Mouse (Mus musculus): ENCODE results near the gene Tacc3. TPM values are rescaled to one million over a fixed set of nuclear protein-coding genes. Genes with fewer than 3 reads are reported as not detected.

Tacc3 gene
- polyA plus RNA-seq (2016; fragmentation: Nextera tagmentation; extraction: Ambion mirVana) = 203 and 205 TPM in 2 replicates

- under 1% methylated on average over 60 of the region's 60 CpGs for WGBS
- Histone ChIP-seq H3K4me3 (peak within 1 kb of the TSS; percentile 59), H3K9ac (replicated peaks) (peak within 1 kb of the TSS; percentile 82), H3K4me2 (replicated peaks) (peak within 1 kb of the TSS; percentile 90), H3K36me3 (peaks cover 47% of the 10 kb centered on the region), H3K4me1 (peaks cover 37% of the 10 kb centered on the region), H3K27me3 (no peaks in the 10 kb centered on the region), H3K9me3 (no peaks in the 10 kb centered on the region), H3K27ac (replicated peaks) (peak within 1 kb of the TSS; percentile 91)
- ATAC-seq (ENCODE audit: low FRiP score, low read depth) = peak; percentile 97
These were observed at the start of gene Tacc3, which contains the start of gene Tmem129 for GRCm38 (mm10) chr5:33657787-33658663. TSS of gene Tacc3 (plus strand) at chr5:33658128. TSS of gene Tmem129 (minus strand) at chr5:33658416.

- H3K9me3 ChIP-seq = no peaks in the 10 kb centered on the region
- H3K4me2 ChIP-seq (replicated peaks) = no peak overlapping the region
- H3K4me3 ChIP-seq = no peak overlapping the region
- H3K9ac ChIP-seq (replicated peaks) = no peak overlapping the region
- no peaks in the 10 kb centered on the region for H3K4me1 ChIP-seq
- peaks cover 49% of the 10 kb centered on the region for H3K36me3 ChIP-seq
- no peak overlapping the region for H3K27ac ChIP-seq (replicated peaks)
- no peaks in the 10 kb centered on the region for H3K27me3 ChIP-seq
- ATAC-seq (ENCODE audit: low FRiP score, low read depth) = no peak
- WGBS = 95% methylated on average over 1 of the region's 1 CpGs
These were observed 48.7 kb upstream of the Tacc3 start for GRCm38 (mm10) chr5:33609226-33609625.

- 92% methylated on average over 1 of the region's 1 CpGs for WGBS
- no peaks in the 10 kb centered on the region for H3K4me1 ChIP-seq
- no peak overlapping the region for H3K4me2 ChIP-seq (replicated peaks)
- no peaks in the 10 kb centered on the region for H3K9me3 ChIP-seq
- H3K4me3 ChIP-seq = no peak overlapping the region
- H3K27me3 ChIP-seq = no peaks in the 10 kb centered on the region
- peaks cover 43% of the 10 kb centered on the region for H3K36me3 ChIP-seq
- H3K27ac ChIP-seq (replicated peaks) = no peak overlapping the region
- H3K9ac ChIP-seq (replicated peaks) = no peak overlapping the region
- ATAC-seq (ENCODE audit: low FRiP score, low read depth) = no peak
These were observed 46.1 kb upstream of the Tacc3 start for GRCm38 (mm10) chr5:33611795-33612194.

- ATAC-seq (ENCODE audit: low FRiP score, low read depth) = no peak
- Histone ChIP-seq H3K4me3 (no peak overlapping the region), H3K4me2 (replicated peaks) (no peak overlapping the region), H3K36me3 (peaks cover 18% of the 10 kb centered on the region), H3K9ac (replicated peaks) (no peak overlapping the region), H3K4me1 (no peaks in the 10 kb centered on the region), H3K27ac (replicated peaks) (no peak overlapping the region), H3K27me3 (no peaks in the 10 kb centered on the region), H3K9me3 (no peaks in the 10 kb centered on the region)
- WGBS = 95% methylated on average over 6 of the region's 6 CpGs
These were observed 43.5 kb upstream of the Tacc3 start for GRCm38 (mm10) chr5:33614391-33614790.

GRCm38 (mm10) chr5:33622671-33623070 is 35.3 kb upstream of the Tacc3 start:
- Histone ChIP-seq H3K9me3 (no peaks in the 10 kb centered on the region), H3K27me3 (no peaks in the 10 kb centered on the region), H3K27ac (replicated peaks) (no peak overlapping the region), H3K4me3 (no peak overlapping the region), H3K36me3 (no peaks in the 10 kb centered on the region), H3K4me1 (peaks cover under 1% of the 10 kb centered on the region), H3K9ac (replicated peaks) (no peak overlapping the region), H3K4me2 (replicated peaks) (no peak overlapping the region)
- no peak for ATAC-seq (ENCODE audit: low FRiP score, low read depth)
- 91% methylated on average over 2 of the region's 2 CpGs for WGBS

GRCm38 (mm10) chr5:33623766-33624165 is 34.2 kb upstream of the Tacc3 start:
- H3K4me2 ChIP-seq (replicated peaks) = no peak overlapping the region
- H3K4me1 ChIP-seq = peaks cover 9% of the 10 kb centered on the region
- no peaks in the 10 kb centered on the region for H3K9me3 ChIP-seq
- H3K9ac ChIP-seq (replicated peaks) = no peak overlapping the region
- WGBS = 89% methylated on average over 3 of the region's 3 CpGs
- no peak for ATAC-seq (ENCODE audit: low FRiP score, low read depth)
- H3K4me3 ChIP-seq = no peak overlapping the region
- H3K27ac ChIP-seq (replicated peaks) = 0 out of 2 replicates have a peak overlapping the region, but pooled peaks have one; percentile 3
- H3K36me3 ChIP-seq = no peaks in the 10 kb centered on the region
- no peaks in the 10 kb centered on the region for H3K27me3 ChIP-seq

GRCm38 (mm10) chr5:33627968-33628367 is 30.0 kb upstream of the Tacc3 start:
- Histone ChIP-seq H3K4me2 (replicated peaks) (peak overlapping the region; percentile 93), H3K36me3 (no peaks in the 10 kb centered on the region), H3K4me3 (peak overlapping the region; percentile 82; the same call in 1 of the 2 replicates), H3K27ac (replicated peaks) (no peak overlapping the region), H3K4me1 (peaks cover 15% of the 10 kb centered on the region), H3K27me3 (no peaks in the 10 kb centered on the region), H3K9me3 (no peaks in the 10 kb centered on the region), H3K9ac (replicated peaks) (no peak overlapping the region)
- WGBS = 66% methylated on average over 4 of the region's 4 CpGs
- ATAC-seq (ENCODE audit: low FRiP score, low read depth) = no peak

GRCm38 (mm10) chr5:33628820-33629300 is 29.1 kb upstream of the Tacc3 start:
- under 1% methylated on average over 24 of the region's 24 CpGs for WGBS
- ATAC-seq (ENCODE audit: low FRiP score, low read depth) = no peak

GRCm38 (mm10) chr5:33629301-33629987 is 28.5 kb upstream of the Tacc3 start, which contains the start of the genes Fam53a and Gm9903:
TSS of gene Fam53a (minus strand) at chr5:33629635.
TSS of gene Gm9903 (plus strand) at chr5:33629925.
- peaks cover 15% of the 10 kb centered on the region for H3K4me1 ChIP-seq
- H3K9ac ChIP-seq (replicated peaks) = peak within 1 kb of the TSS; percentile 71
- H3K27me3 ChIP-seq = no peaks in the 10 kb centered on the region
- under 1% methylated on average over 98 of the region's 99 CpGs for WGBS
- peaks cover 2% of the 10 kb centered on the region; the same call in 1 of the 2 replicates for H3K36me3 ChIP-seq
- peak within 1 kb of the TSS; percentile 82 for H3K4me3 ChIP-seq
- peak within 1 kb of the TSS; percentile 90 for H3K27ac ChIP-seq (replicated peaks)
- ATAC-seq (ENCODE audit: low FRiP score, low read depth) = peak; percentile 96
- H3K4me2 ChIP-seq (replicated peaks) = peak within 1 kb of the TSS; percentile 93
- no peaks in the 10 kb centered on the region for H3K9me3 ChIP-seq

More at GRCm38 (mm10) chr5:33628820-33629300, 29.1 kb upstream of the Tacc3 start:
- peak overlapping the region; percentile 82 for H3K4me3 ChIP-seq
- H3K9me3 ChIP-seq = no peaks in the 10 kb centered on the region
- H3K9ac ChIP-seq (replicated peaks) = peak overlapping the region; percentile 71
- H3K27me3 ChIP-seq = no peaks in the 10 kb centered on the region
- H3K36me3 ChIP-seq = no peaks in the 10 kb centered on the region
- peaks cover 15% of the 10 kb centered on the region for H3K4me1 ChIP-seq
- peak overlapping the region; percentile 93 for H3K4me2 ChIP-seq (replicated peaks)
- H3K27ac ChIP-seq (replicated peaks) = peak overlapping the region; percentile 90

GRCm38 (mm10) chr5:33630061-33630460 is 27.9 kb upstream of the Tacc3 start:
- Histone ChIP-seq H3K36me3 (peaks cover 7% of the 10 kb centered on the region; the same call in 1 of the 2 replicates), H3K4me1 (peaks cover 15% of the 10 kb centered on the region), H3K27ac (replicated peaks) (peak overlapping the region; percentile 21; the same call in 1 of the 2 replicates), H3K9ac (replicated peaks) (peak overlapping the region; percentile 63), H3K9me3 (no peaks in the 10 kb centered on the region), H3K27me3 (no peaks in the 10 kb centered on the region), H3K4me2 (replicated peaks) (peak overlapping the region; percentile 93), H3K4me3 (peak overlapping the region; percentile 82)
- 9% methylated on average over 9 of the region's 9 CpGs for WGBS
- peak; percentile 20 for ATAC-seq (ENCODE audit: low FRiP score, low read depth)

- Histone ChIP-seq H3K4me2 (replicated peaks) (peak overlapping the region; percentile 93), H3K27ac (replicated peaks) (no peak overlapping the region), H3K9ac (replicated peaks) (peak overlapping the region; percentile 63), H3K4me1 (peaks cover 15% of the 10 kb centered on the region), H3K9me3 (no peaks in the 10 kb centered on the region), H3K4me3 (peak overlapping the region; percentile 82; the same call in 1 of the 2 replicates), H3K27me3 (no peaks in the 10 kb centered on the region), H3K36me3 (peaks cover 7% of the 10 kb centered on the region; the same call in 1 of the 2 replicates)
- ATAC-seq (ENCODE audit: low FRiP score, low read depth) = no peak
- WGBS = 78% methylated on average over 4 of the region's 4 CpGs
These were observed 27.3 kb upstream of the Tacc3 start for GRCm38 (mm10) chr5:33630615-33631014.
